Mouse (Mus musculus) erythroblast, adult 5-6 weeks (primary cell): ENCODE data around the gene Prr18. TPM values are rescaled to one million over a fixed set of nuclear protein-coding genes. Genes with fewer than 3 reads are reported as not detected.

ENCODE experiments used
- ATAC-seq: replicated peaks from 2 replicates; pipeline ENCODE4 v1.8.0; 2016; ENCODE audit warnings: moderate number of reproducible peaks, mild to moderate bottlenecking, moderate TSS enrichment, inconsistent platforms; ENCODE audit not compliant: poor library complexity, low FRiP score, severe bottlenecking
- total RNA-seq, 2 experiments: library from RNA; stranded (forward) in 1 of 2; stranded (reverse) in 1 of 2; fragments of 150-400 nt in 1 of 2; fragments of 200-764, 138-1000 nt in 1 of 2; gene quantifications; 2 replicates each; pipeline versions ENCODE4 v1.2.3 to v1.2.4; 2015 to 2017; ENCODE audit warnings: low replicate concordance in 2 of 2

Prr18 gene
- total RNA-seq, 2 experiments from 2014 or later: not detected

DNA sequence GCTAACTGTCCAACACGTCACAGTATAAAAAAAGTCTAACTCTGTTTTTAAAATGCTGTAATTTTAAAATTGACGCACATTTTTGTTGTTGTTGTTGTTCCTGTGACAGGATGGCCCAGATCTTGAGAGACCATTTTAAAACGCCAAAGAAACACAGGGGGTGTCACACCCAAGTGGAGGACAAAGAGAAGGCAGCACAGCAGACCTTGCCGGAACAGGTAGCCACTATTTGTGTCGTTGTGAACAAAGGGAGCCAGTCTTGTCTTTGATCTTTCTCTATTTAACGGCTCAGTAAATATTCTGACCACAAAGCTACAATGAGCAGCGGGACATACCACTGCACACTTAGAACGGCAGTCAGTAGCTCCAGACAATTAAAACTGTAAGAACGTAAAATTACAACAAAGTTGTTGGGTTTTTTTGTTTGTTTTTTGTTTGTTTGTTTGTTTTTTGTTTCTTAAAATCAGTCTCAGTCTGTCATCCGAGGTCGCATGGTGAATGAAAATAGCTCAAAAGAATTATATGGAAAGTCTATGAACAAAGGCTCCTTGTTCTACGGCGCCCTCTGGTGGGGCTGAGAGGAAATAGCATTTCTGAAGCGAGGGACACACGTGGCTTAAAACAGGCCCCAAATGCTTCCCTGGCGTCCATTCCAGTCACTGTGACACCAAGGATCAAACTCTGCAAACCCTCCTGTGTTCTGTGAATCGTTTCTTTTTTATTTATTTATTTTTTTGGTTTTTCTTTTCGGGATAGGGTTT lies 35.2 kb downstream of the Prr18 start:
- peak; percentile 77 for ATAC-seq

DNA sequence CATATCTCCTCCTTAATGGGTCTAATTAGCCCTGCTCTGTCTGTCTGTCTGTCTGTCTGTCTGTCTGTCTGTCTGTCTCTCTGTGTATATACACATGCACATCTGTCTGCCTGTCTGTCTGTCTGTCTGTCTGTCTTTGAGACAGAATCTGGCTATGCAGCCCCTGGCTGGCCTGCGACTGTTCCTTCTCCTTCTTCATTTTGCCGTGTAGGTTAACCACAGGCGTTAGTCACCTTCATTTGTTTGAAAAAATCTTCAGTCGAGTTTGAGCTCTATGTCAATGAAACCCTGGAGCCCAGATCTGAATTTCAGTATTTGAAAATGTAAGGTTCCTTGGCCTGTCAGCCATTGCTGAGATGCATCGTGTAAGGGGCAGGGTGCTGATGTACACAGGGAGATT lies 40.0 kb downstream of the Prr18 start:
- no peak for ATAC-seq

DNA sequence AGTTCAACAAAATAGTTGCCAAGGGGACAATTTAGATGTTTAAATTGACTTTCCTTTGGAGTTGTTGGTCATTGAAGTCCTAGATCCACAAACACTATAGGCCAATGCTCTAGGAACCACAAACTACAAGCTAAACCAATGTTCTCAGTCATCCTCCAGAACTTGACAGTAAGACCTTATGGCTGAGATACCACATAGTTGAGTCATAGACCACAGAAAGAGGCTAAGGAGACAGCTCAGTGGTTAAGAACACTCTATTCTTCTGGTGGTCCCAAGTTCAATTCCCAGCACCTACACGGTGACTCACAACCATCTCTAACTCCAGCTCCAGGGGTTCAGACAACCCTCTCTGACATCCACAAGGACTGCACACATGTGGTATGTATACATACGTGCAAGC lies 48.2 kb downstream of the Prr18 start:
- no peak for ATAC-seq

DNA sequence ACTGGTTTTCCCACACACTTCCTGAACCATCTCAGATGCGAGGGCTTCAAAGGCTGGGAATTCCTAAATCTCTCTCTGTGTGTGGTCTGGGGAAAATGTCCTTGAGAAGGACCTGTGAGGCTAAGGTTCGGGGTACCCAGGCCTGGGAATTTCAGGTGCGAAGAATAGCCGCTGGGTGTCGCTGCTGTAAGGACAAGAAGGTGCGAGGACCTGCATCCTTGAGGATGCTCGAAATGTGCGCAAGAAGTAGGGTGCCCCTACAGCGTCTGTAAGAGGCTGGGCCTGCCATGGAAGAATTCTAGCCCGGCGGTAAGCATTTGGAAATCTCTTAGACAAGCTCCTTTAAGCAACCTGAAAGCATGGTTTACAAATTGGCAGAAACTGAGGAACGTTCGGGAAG lies 51.2 kb downstream of the Prr18 start:
- ATAC-seq: no peak

DNA sequence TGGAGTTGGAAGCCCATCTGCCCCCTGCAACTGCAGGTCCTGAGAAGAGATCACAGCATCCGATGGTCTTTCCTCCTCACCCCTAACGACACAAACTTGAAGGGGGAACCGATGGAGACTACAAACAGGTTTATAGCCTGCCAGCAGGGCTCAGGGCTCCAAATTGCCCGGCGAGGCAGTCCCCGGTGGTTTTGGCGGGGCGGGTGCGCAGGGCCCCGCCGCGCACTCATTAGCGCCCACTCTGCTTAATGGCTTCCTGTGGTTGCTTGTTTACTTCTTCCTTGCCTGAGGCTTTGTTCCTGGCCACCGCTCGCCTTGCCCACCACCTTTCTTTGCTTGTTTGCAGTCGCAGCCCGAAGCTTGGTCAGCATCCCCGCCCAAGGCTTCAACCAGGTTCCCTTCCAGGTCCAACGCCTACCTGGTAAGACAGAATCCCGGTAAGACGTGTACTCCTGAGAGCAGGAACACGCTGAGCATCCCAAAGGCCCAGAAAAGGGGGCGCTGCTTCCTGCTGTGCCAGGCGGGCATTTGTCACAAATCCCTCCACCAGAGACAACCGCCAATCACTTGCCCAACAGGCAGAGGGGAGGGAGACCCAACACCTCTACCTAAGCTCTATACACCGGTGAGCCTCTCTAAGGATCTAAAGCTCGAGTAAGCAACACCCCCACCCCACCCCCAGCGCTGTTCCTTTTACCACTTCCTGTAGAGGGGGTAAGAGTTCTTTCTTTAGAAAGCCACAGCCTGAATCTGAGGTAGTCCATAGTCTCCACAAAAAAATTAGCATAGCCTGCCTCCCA lies 51.9 kb downstream of the Prr18 start:
- no peak for ATAC-seq

DNA sequence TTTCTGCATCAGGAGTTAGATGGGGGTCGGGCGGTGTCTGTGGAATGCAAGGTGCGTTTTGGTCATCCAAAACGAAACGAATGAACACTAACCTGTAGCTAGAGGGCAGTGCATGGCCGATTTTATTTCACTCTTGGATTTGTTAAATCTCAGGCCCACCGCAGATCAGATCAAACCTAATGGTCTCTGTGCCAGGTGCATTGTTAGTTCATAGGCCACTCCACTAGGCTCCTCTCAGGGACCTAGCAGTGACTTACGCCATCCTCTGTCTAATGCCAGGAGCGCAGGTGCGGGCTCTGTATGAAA lies 52.5 kb downstream of the Prr18 start:
- no peak for ATAC-seq

DNA sequence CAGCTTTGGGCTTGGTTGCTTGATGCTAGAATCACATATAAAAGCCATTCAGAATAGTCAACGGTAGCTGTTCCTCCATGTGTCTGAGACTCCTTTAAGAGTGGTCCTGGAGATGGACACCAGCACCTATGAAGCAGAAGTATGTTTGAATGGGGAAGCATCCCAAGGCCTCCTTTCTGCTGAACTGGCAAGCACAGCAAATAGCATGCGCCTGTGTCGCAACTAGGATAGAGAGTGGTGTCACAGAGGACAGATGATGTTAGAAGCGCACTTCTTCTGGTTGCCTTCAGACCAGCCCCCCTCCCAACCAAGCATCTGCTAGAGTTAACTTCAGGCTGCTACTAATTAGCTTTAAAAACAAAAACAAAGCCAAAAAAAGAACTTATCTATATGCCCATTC lies 53.2 kb downstream of the Prr18 start:
- ATAC-seq: no peak

Other genes starting within 250 kb of the Prr18 start
- not detected in 2 replicates for gene Gm49673, start 189.7 kb upstream of the Prr18 start, total RNA-seq (2015; ENCODE audit: low replicate concordance)
- gene Gm49673, start 189.7 kb upstream of the Prr18 start, total RNA-seq (2017; ENCODE audit: low replicate concordance): not detected in 2 replicates
- gene Rnaset2a, start 189.4 kb upstream of the Prr18 start, total RNA-seq (2015; ENCODE audit: low replicate concordance): 19.9 and 30.9 TPM in 2 replicates
- 5.0 and 8.8 TPM in 2 replicates for gene Rnaset2a, start 189.4 kb upstream of the Prr18 start, total RNA-seq (2017; ENCODE audit: low replicate concordance)
- 6.7 and 7.9 TPM in 2 replicates for gene Fgfr1op, start 172.0 kb upstream of the Prr18 start, total RNA-seq (2015; ENCODE audit: low replicate concordance)
- gene Fgfr1op, start 172.0 kb upstream of the Prr18 start, total RNA-seq (2017; ENCODE audit: low replicate concordance): 5.4 and 6.3 TPM in 2 replicates
- gene Ccr6, start 101.4 kb upstream of the Prr18 start, total RNA-seq (2015; ENCODE audit: low replicate concordance): not detected in 2 replicates
- gene Ccr6, start 101.4 kb upstream of the Prr18 start, total RNA-seq (2017; ENCODE audit: low replicate concordance): not detected in 2 replicates
- gene Mpc1, start 54.6 kb upstream of the Prr18 start, total RNA-seq (2015; ENCODE audit: low replicate concordance): 46.5 and 65.0 TPM in 2 replicates
- gene Mpc1, start 54.6 kb upstream of the Prr18 start, total RNA-seq (2017; ENCODE audit: low replicate concordance): 21.7 and 52.1 TPM in 2 replicates
- gene Sft2d1, start 26.4 kb upstream of the Prr18 start, total RNA-seq (2015; ENCODE audit: low replicate concordance): 94.7 and 111 TPM in 2 replicates
- gene Sft2d1, start 26.4 kb upstream of the Prr18 start, total RNA-seq (2017; ENCODE audit: low replicate concordance): 8.0 and 8.2 TPM in 2 replicates
- not detected in 2 replicates for gene T2, start 18.5 kb downstream of the Prr18 start, total RNA-seq (2015; ENCODE audit: low replicate concordance)
- gene T2, start 18.5 kb downstream of the Prr18 start, total RNA-seq (2017; ENCODE audit: low replicate concordance): not detected in 2 replicates
- not detected in 2 replicates for gene T, start 97.0 kb downstream of the Prr18 start, total RNA-seq (2015; ENCODE audit: low replicate concordance)
- not detected in 2 replicates for gene T, start 97.0 kb downstream of the Prr18 start, total RNA-seq (2017; ENCODE audit: low replicate concordance)
- 0.63 and 0.77 TPM in 2 replicates for gene Pde10a, start 187.9 kb downstream of the Prr18 start, total RNA-seq (2015; ENCODE audit: low replicate concordance)
- 0.42 TPM in 1 of 2 replicates, not detected in the other for gene Pde10a, start 187.9 kb downstream of the Prr18 start, total RNA-seq (2017; ENCODE audit: low replicate concordance)
- not detected in 2 replicates for gene Gm17087, start 229.5 kb downstream of the Prr18 start, total RNA-seq (2015; ENCODE audit: low replicate concordance)
- gene Gm17087, start 229.5 kb downstream of the Prr18 start, total RNA-seq (2017; ENCODE audit: low replicate concordance): not detected in 2 replicates